Mouse (Mus musculus) embryo, embryonic 9.5 days (tissue): ENCODE measurements around the gene Thrb.
A peak's percentile ranks its signal among the peaks of the same experiment; 100 is the strongest.

Source experiments
- DNase-seq: peaks from one replicate; pipeline ENCODE4 v3.0.0-alpha.2; 2017; ENCODE audit errors: extremely low spot score

The Thrb gene

GRCm38 (mm10) chr14:17659686-17660328 is at the start of gene Thrb:
Gene Thrb (plus strand): TSS chr14:17660261.
- DNase-seq, result no peak

DNA sequence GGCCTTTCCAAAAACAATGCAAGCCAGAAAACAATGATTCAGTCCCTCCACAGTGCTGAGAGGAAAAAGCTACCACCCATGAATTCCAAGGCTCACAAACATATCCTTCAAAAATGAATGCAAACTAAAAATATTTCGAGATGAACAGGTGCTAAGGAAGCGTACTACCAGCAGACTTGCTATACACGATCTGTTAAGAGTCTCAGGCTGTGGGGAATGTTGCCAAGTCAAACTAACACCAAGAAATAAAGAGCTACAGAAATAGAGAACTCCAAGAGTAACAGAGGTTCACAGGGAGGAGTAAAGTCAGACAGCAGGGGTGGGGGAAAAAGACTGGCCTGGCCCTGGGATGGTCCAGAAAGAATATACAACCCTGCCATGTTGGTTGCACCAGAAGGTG is 38.4 kb upstream of the Thrb start:
- DNase-seq, result no peak

- DNase-seq, result no peak
Observed at GRCm38 (mm10) chr14:17623936-17624335, 36.1 kb upstream of the Thrb start.

DNA sequence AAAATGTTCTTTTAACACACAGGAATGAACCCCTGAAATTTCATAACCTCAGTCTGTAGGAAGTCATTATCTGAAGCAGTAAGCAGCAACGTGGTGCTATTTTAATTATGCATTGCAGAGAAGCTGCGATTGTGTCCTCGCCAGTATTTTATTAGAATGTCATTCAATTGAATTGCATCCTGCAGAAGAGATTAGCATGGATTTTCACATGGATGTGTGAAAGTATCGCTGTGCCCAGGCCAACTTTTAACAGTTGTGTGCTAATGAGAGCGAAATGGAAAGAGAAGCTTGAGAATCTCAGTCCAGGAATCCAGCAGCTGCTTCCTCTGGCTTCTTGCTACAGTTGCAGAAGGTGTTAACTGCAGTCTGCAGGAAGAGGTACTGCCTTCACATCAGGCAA is 30.8 kb upstream of the Thrb start:
- DNase-seq, result no peak

DNA sequence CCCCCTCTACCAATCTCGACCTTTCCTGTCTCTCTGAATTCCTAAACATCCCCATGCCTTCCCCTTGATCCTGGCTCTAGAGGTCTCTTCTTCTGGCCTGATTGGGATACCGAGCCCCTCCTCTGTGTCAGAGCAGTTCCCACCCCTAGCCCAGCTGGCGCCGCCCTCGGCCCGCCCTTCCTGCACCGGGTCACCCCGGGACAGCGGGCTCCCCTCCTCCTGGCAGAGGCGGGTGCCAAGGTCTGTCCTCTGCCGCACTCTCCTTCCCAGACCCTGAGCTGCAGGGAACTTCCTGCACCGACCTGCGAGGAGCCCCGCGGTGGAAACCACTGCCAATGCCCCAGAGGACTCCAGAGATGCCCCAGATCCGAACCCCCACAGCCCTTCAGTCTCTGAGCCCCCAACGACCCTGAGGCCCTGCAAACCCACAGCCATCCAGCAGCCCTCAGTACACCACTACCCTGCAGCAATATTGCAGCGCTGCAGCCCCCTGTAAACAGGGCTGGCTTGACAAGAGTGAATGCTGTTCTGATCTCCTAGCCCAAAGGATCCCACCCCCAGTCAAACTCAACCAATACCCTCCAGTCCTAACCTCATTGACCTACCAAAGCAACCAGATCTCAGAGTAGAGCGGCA is 27.1 kb upstream of the Thrb start:
- DNase-seq, result peak; percentile 36

DNA sequence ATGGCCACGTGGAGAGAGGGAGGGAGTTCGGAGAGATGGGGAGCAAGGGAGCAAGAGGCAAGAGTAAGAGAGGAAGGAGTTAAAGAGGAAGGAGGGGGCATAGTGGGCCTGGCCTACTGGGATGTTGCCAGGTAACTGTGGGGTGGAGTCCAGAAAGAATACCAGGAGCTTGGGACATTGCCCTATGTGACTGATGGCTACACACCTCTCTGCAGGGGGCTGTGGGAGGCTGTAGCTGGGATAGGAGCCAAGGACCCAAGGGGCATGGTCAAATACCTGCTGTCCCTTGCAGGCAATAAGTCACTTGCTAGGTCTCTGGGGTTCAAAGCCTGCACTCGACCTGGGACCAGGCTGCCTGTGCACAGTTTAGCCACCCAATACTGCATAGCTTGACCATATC is 23.1 kb upstream of the Thrb start:
- no peak for DNase-seq

DNA sequence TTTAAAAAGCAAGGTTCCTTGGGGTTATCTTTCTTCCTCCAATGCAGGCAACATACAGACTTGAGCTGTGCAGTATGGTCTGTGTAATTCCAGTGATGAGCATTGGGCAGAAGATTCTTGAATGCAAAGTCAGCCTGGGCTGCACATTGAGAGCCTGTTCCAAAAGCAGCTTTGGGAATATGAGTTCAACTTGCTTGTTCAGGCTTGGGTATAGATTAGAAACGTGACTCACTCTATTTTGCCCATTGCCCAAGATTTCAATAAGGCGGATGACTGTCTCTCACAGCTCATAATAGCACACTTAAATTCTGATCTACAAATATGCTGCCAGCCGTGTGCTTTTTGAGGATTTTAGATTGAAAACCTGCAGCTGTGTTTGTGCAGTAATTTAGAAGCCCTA is 18.3 kb upstream of the Thrb start:
- DNase-seq, result no peak

- no peak for DNase-seq
Observed at GRCm38 (mm10) chr14:17655084-17655483, 5.0 kb upstream of the Thrb start.

DNA sequence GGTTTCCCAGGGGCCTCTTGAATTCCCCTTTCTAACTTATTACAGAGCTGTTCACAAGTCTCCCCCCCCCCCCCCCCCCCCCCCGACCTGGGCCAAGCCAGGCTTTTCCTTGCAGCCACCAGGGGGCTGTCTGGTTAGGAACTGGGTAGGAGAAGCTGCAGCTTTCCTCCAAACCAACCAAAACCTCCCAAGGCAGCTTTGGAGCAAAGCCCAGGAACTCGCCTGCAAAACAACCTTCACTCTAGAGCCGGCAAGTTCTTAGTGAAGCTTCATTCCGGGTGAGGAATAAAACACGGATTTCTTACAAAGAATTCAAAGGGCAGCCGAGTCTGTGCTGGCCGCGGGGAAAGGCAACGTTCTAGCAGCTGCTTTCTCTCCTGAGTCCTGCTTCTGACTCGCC is 1.0 kb upstream of the Thrb start:
- DNase-seq, result peak; percentile 77

- DNase-seq, result peak; percentile 86
Observed at GRCm38 (mm10) chr14:17660329-17661099, 453 bp downstream of the Thrb start.

- DNase-seq, result no peak
Observed at GRCm38 (mm10) chr14:17661100-17661521, 1.1 kb downstream of the Thrb start.

- DNase-seq, result no peak
Observed at GRCm38 (mm10) chr14:17662087-17662486, 2.0 kb downstream of the Thrb start.

DNA sequence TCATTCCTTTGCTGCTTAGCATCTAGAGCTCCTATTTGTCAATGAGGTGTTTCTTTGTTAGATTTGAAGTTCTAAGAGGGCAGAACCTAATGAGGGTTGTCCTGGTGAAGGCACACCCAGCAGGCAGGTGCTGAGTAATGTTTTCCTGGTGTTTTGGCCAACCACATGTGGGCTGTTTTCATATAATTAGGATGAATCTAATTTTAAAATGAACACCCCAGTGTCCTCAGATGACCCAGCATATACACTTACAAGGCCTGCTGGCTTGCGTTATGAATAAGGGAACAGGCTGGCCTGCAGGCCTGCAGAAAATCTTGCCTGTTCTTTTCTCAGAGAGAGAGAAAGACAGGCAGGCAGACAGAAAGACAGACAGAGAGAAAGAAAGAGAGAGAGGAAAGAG is 14.3 kb downstream of the Thrb start:
- DNase-seq, result no peak

DNA sequence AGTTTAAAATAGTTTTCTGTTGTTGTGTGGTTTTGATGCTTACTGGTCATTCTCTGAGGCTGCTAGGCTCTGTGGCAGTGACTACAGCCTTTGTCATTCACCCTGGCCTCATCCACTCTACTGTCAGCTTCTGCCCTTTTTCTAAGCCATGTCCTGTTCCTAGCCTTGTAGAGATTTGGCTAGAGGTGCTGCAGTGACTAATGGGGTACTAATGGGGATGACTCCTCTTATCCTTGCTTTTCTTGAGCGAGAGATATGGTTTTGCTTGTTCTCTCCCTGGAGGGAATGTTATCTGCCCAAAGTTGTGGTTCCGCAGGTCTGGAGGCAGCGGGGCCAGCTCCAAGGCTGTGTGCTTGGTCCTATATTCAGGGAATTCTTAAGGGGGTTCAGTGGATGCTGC is 15.2 kb downstream of the Thrb start:
- no peak for DNase-seq

GRCm38 (mm10) chr14:17681479-17681878 is 21.4 kb downstream of the Thrb start:
- DNase-seq, result no peak

- DNase-seq, result no peak
Observed at GRCm38 (mm10) chr14:17684881-17685280, 24.8 kb downstream of the Thrb start.

GRCm38 (mm10) chr14:17685491-17685890 is 25.4 kb downstream of the Thrb start:
- DNase-seq, result no peak

- no peak for DNase-seq
Observed at GRCm38 (mm10) chr14:17686939-17687338, 26.9 kb downstream of the Thrb start.

GRCm38 (mm10) chr14:17691246-17691645 is 31.2 kb downstream of the Thrb start:
- DNase-seq, result no peak

GRCm38 (mm10) chr14:17695526-17695925 is 35.5 kb downstream of the Thrb start:
- DNase-seq, result no peak

DNA sequence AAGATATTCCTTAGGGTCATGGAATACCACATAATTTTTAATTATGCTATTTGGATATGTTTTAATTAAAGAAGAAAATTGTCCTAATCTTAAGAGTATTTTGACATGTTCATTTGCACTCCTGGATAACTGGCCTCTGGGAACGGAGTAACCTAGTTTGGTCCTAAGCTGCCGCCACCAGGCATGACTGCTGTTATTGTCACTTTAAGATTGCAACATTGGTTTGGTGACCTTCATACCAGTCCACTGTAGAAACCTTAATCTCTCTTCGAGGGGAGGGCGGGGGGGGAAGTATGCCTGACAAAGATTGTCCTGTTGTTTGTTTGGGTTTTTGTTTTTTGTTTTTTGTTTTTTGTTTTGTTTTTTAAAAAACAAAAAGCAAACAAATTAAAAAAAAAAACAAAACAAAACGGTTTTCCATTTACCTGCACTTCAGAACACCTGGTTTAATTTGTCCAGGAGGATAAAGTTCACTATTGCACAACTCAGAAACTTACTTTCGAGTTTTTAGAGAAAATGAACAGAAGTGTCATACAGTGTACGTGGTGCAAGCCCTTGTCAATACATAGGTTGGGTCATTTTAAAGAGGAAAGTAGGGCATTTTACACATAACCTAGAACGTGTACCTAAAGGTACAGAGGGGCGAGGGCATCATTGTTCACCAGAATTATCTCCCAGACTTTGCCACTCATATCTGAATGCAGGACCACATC is 38.0 kb downstream of the Thrb start:
- DNase-seq, result no peak

DNA sequence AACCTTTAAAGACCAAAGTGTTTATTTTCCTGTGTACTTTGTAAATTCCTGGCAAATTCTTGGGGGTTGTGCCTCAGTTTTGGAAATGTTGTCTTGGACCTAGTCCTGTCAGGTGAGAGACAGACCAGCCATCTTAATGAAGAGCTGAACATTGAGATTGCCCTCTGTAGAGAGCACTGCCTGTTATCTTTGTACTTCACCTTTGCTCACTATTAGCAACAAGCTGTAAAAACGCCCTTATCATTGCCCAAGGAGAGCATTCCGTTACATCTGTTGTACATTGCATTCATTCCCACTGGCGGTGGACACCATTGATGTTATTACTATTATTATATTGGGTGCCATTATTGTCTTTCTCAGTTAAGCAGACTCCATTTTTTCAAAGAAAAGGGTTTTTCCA is 40.2 kb downstream of the Thrb start:
- no peak for DNase-seq
